Mouse (Mus musculus): ENCODE data around the gene Rnase13.
"Not testable (repeated sequence)": the region's sequence is repeated elsewhere in the genome, so short reads cannot be mapped to it uniquely, and the experiment has no call there.

Rnase13 gene

GRCm38 (mm10) chr14:51922571-51922865 is at the start of gene Rnase13:
Gene Rnase13 (minus strand): TSS chr14:51922773.
- in situ Hi-C loops (cut with MboI, MseI): no loop called here

GRCm38 (mm10) chr14:51967400-51967799 is 44.8 kb upstream of the Rnase13 start:
- in situ Hi-C loops (cut with MboI, MseI): loop anchor here (5.0 kb wide), 1 partner anchor 180 kb away; no protein-coding TSS in a partner anchor

GRCm38 (mm10) chr14:51960316-51960715 is 37.7 kb upstream of the Rnase13 start:
- in situ Hi-C loops (cut with MboI, MseI): no loop called here

DNA sequence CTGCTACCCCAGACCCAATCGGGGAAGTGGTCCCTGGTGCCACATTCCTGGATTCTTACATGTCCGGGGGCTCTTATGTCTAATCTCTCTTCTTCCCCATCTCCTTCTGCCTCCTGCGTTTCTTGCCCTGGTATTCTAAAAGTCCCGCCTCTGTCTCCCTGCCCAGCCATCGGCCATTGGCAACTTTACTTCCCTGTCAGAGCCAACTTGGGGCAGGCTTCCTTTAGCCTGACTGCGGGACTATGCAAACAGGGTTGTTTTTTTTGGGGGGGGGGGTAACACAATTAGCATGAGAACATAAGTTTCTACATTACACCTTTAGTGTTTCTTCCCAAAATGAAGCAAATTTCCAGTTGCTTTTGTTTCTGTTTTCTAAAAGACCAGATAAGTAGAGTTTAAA is 20.8 kb upstream of the Rnase13 start:
- in situ Hi-C loops (cut with MboI, MseI): no loop called here

DNA sequence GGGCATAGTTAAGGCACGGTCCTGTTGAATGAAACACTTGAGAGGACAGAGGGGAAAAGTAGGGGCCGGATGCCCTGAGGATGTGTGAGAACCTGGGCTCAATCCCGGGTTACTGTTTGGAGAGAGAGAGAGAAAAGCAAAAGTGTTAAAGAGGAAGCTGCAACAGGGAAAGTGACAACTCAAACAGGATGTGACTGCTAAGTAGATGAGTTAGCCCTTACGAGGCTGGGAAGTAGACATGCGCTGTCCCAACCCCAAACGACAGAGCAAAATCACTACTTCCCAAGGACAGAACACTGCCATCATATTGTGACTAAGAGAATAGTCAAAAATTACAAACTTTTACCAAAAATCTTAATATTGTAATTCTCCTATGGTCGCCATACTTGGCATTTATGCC is 19.7 kb upstream of the Rnase13 start:
- in situ Hi-C loops (cut with MboI, MseI): no loop called here

DNA sequence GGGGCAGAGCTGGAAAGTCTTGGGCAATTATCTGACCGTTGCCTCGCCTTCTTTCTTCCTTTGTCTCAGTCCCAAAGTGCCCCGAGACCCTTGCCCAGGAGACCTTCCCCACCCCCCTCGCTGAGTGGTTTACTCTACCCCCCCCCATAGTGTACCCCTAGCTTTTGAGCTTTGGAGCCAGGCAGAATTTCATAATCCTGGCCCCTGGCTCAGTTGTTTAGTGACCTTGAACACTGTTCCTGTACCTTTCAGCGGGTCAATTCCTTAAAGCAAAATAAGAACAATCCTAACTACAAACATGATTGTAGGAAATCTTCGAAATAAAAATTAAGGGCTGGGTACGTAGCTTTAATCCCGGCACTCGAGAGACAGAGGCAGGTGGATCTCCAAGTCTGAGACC is 19.0 kb upstream of the Rnase13 start:
- in situ Hi-C loops (cut with MboI, MseI): no loop called here

DNA sequence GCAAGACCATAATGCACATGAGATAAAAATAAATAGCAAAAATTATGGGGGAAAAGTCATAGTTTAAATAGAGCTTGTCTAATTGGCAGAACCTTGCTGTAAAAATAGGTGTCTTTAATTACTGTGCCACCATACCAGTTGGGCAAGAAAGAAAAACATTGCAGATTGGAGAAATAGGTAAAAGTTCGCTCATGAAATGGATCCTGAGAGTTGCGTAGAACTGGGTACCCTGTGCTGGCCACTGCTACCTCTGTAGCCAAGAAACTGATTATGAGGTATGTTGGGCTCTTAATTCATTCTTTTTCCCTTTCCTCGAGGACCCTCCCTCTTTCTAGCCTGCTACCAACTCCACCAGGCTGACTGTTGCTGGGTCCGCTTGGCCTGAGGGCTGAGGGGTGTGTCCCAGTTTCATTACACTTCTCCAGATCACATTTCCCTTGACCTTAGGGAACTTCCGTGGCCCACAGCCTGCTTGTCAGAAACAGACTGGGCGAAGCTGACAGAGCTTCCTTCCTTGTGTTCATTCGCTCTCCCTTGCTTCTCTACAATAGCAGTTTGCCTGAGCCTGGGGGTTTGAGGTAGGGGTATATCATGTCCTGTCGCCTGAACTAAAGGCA is 18.5 kb upstream of the Rnase13 start:
- in situ Hi-C loops (cut with MboI, MseI): no loop called here

- in situ Hi-C loops (cut with MboI, MseI): no loop called here
These were observed 16.4 kb upstream of the Rnase13 start for GRCm38 (mm10) chr14:51939005-51939404.

DNA sequence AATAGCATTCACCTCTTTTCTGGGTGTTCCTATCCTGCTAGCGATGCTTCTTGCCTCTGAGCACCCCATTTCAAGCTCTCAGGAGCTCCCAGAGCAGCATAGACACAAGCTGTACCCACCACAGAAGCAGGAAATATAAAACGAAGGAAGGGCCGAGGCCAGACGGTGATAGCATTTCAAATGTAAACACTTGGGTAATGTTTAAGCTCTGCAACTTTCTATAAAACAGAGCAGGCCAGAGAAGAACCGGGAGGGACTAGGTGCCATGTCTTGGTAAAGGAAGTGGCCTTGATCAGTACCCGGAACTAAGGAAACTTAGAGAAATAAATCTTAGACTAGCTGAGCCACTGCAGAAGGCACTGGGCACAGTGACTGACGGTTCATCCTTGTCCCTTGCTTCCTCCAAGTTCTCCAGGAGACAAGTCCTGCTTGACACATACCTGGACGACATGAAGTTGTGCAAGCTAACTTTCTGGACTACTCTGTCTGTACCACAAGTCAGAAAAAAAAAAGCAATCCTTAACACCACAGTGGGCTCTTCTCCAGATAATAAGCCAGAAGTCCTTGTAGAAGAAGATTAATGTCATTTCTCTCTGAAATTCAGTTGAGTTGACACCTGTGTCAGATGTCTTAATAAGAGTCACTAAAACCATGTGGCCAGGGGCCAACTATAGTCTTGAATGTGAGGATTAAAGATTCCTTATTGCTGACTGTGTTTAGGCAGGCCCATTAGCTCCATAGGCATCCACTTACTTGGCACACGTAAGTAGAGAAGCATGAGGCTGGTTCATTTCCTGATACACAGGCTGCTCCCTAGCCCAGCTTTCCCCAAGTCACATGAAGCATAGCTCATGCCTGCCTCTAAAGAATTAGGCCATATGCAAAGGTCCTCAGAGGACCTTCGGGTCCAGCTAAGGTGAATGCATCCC is 9.8 kb upstream of the Rnase13 start:
- in situ Hi-C loops (cut with MboI, MseI): no loop called here

GRCm38 (mm10) chr14:51930824-51931223 is 8.3 kb upstream of the Rnase13 start:
- in situ Hi-C loops (cut with MboI, MseI): no loop called here

- in situ Hi-C loops (cut with MboI, MseI): no loop called here
These were observed 7.4 kb upstream of the Rnase13 start for GRCm38 (mm10) chr14:51929968-51930367.

DNA sequence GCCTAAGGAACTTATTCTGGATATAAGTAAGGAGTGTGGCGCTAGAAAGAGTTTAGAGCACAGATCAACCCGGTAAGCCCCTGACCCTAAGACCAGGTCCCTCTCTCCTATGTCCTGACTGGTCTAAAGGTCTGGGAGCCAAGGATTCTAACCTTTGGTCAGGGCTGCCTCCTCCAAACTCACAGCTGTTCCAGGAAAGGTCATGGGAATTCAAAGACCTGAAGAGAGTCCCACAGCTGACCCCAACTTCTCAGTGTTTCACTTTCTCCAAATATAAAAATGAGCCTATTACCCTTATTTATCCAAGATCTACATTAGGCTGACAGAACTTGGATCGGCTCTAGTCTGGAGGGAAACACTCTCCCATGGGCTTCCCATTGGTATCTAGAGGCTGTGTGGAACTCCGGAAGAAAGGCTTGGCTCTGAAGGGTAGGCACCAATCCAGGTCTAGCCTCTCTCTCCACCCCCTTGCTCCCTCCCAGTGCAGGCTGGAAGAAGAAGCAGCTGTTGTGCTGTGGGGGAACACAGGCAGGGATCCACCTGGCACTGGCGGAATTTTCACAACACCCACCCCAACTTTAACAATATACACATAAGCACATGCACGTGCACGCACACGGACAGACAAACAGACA is 6.9 kb upstream of the Rnase13 start:
- in situ Hi-C loops (cut with MboI, MseI): no loop called here

GRCm38 (mm10) chr14:51926930-51927329 is 4.4 kb upstream of the Rnase13 start:
- in situ Hi-C loops (cut with MboI, MseI): not testable (repeated sequence)

GRCm38 (mm10) chr14:51923492-51923891 is 919 bp upstream of the Rnase13 start:
- in situ Hi-C loops (cut with MboI, MseI): no loop called here

DNA sequence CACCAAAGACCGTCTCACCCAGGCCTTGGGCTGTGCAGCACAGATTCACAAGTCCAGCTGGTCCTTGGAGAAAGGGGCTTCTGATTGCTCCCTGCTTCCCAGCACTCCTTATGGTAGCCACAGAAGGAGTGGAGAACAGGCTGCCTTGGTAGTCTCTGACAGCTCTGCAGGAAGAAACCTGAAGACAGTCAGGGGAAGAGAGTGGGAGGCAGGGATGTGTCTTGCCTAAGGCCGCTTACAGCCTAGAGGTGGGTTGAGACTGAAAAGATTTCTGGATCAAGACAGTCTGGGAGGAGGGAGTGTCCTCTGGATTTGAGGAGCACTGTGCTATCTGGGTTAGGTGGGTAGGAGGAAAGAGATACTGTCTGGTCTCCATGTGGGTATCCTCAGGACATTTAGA is 337 bp upstream of the Rnase13 start:
- in situ Hi-C loops (cut with MboI, MseI): no loop called here

DNA sequence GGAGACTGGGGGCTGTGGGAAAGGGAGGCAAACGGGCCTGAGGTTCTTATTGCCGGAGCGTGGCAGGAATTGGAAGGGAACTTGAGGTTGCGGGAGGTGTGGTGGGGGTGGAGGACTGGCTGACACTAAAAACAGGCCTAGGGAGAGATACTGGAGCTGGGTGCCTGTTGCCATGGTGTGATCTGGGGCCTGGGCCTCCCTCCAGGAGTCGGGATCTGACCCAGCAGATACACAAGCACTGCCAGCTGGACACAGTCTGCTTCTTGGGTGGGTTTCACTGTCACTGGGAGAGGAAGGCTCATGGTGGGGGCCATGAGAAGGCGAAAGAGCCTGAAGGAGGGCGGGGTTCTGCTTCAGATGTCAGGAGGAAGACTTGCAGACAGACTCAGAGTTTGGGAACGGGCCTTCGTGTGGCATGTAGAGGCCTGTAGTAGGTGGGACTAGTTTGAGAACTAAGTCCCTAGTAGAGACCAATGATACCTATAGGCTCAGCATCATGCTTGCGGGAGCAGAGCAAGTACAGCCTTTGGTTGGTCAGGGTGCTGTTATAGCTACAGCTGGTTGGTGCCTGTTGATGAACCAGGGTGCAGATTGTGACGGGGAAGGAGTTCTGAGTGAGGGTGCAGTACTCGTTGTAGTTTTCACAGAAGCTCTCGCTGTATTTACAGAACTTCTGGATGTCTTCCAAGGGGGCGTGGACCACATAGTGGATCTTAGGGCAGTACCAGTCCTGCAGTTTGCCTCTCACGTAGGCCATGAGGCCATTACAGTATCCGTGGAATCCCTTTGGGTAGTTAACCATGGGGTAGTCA is 608 bp downstream of the Rnase13 start:
- in situ Hi-C loops (cut with MboI, MseI): no loop called here

DNA sequence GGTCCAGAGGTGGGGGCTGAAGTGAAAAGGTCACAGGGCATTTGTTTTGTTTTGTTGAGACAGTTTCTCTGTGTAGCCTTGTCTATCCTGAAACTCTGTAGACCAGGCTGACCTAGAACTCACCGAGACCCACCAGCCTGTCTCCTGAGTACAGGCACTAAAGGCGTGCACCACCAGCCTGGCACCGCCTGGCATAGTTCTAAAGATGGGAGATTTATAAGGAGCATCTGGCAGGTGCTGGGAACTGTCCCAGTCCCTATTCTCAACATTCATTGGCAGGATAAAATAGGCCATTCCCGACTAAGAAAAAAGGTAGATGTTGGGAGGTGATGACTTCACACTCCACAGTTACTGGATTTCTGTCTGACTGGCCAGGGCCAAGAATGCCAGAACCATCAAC is 3.6 kb downstream of the Rnase13 start:
- in situ Hi-C loops (cut with MboI, MseI): no loop called here

DNA sequence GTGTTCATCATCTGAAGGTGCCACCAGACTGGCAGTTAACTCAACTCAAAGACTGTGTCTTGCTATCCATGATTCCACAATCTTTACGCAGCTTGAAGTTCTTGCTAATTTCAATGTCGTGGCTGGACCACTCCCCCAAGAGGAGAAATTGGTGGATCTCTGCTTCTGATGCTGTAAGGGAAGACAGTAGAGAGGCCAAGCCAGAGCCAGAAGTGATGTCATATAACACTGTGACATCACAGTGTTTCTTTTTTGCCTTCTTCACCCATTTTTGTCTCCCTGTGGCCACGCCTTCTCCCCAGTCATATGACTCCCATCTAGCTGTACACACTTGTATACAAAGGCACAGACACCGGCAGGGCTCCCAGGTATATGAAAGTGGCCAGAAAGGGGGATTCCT is 4.4 kb downstream of the Rnase13 start, which contains the start of gene Tppp2:
Tppp2 (plus strand) TSS at position 301 of the 400 bp plus-strand sequence.
- in situ Hi-C loops (cut with MboI, MseI): no loop called here

- in situ Hi-C loops (cut with MboI, MseI): no loop called here
These were observed 6.0 kb downstream of the Rnase13 start for GRCm38 (mm10) chr14:51916539-51916938.

GRCm38 (mm10) chr14:51915030-51915429 is 7.5 kb downstream of the Rnase13 start:
- in situ Hi-C loops (cut with MboI, MseI): no loop called here

DNA sequence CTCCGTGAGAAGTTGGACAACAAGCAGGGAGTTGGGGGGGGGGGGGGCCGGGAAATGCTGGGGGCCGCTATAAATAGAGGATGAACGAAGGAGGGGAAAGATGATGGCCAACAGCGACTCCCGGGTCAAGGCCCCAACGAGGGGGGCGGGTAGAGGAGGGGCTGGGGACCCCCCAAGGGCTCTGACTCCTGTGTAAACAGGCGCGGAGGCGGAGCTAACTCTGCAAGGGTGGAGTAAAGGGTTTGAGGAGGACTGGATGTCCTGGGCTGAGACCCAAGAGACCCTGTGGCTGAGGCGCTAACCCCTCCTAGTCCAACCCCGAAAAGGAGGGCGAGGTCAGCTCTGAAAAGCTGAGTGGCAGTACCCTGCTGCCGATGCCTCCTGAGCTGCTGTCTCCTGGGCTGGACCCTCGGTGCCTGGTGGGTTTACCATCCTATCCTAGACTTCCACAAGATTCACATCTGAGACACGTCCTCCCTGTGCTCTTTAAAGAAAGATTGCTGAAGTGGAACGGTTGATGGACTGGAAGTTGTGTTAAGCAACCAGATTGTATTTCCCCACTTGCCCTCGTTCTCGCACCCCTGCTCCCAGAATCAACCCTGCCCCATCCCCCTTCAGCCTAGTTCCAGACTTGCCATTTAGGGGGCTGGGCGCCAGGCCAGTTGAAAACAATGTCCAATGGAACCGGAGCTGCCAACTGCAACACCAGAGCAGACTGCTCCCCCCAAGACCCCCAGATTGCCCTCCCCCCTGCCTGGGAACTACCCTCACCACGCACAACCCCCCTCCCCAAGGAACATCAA is 8.4 kb downstream of the Rnase13 start, which contains the start of gene Ndrg2:
Ndrg2 (minus strand) TSS at position 199 of the 803 bp plus-strand sequence.
- in situ Hi-C loops (cut with MboI, MseI): no loop called here

Data from T-helper 1 cell (primary cell).